Mouse (Mus musculus): ENCODE results near the gene Kdm1a. TPM values are rescaled to one million over a fixed set of nuclear protein-coding genes. Genes with fewer than 3 reads are reported as not detected.

Gene Kdm1a
- polyA plus RNA-seq, 1 experiment from 2014 or later: 35.4 TPM

- no peaks in the 10 kb centered on the region for H3K4me1 ChIP-seq (replicated peaks; ENCODE audit: control insufficient read depth, insufficient read depth, low read length)
- no peak overlapping the region for H3K4me3 ChIP-seq (ENCODE audit: low read depth, low read length)
- DNase-seq (ENCODE audit: low spot score) (no peak), ATAC-seq (replicated peaks; ENCODE audit: low FRiP score) (no peak)
- no peaks in the 10 kb centered on the region for H3K27me3 ChIP-seq (replicated peaks; ENCODE audit: control insufficient read depth, insufficient read depth, low read length)
- no peak overlapping the region for H3K9ac ChIP-seq (ENCODE audit: low read depth, low read length)
- H3K36me3 ChIP-seq (ENCODE audit: control insufficient read depth, insufficient read depth, low read length): no peaks in the 10 kb centered on the region
- H3K27ac ChIP-seq (ENCODE audit: low read depth, low read length): no peak overlapping the region
- no peaks in the 10 kb centered on the region for H3K9me3 ChIP-seq (ENCODE audit: control insufficient read depth, low read length)
- H3K4me2 ChIP-seq: no peak overlapping the region
- WGBS: 3% methylated on average over 1 of the region's 1 CpGs
Observed at GRCm38 (mm10) chr4:136621336-136621735, 18.8 kb upstream of the Kdm1a start.

GRCm38 (mm10) chr4:136613657-136614056 is 11.1 kb upstream of the Kdm1a start:
- Histone ChIP-seq H3K4me1 (replicated peaks; ENCODE audit: control insufficient read depth, insufficient read depth, low read length) (no peaks in the 10 kb centered on the region), H3K36me3 (ENCODE audit: control insufficient read depth, insufficient read depth, low read length) (no peaks in the 10 kb centered on the region), H3K4me3 (ENCODE audit: low read depth, low read length) (no peak overlapping the region), H3K4me2 (no peak overlapping the region), H3K9me3 (ENCODE audit: control insufficient read depth, low read length) (no peaks in the 10 kb centered on the region), H3K27ac (ENCODE audit: low read depth, low read length) (no peak overlapping the region), H3K27me3 (replicated peaks; ENCODE audit: control insufficient read depth, insufficient read depth, low read length) (no peaks in the 10 kb centered on the region), H3K9ac (ENCODE audit: low read depth, low read length) (no peak overlapping the region)
- ATAC-seq (replicated peaks; ENCODE audit: low FRiP score) (no peak), DNase-seq (ENCODE audit: low spot score) (no peak)
- 65% methylated on average over 7 of the region's 7 CpGs for WGBS

- no peak within 1 kb of the TSS for H3K9ac ChIP-seq (ENCODE audit: low read depth, low read length)
- H3K27me3 ChIP-seq (replicated peaks; ENCODE audit: control insufficient read depth, insufficient read depth, low read length): no peaks in the 10 kb centered on the region
- WGBS: 48% methylated on average over 4 of the region's 4 CpGs
- DNase-seq (ENCODE audit: low spot score) (no peak), ATAC-seq (replicated peaks; ENCODE audit: low FRiP score) (no peak)
- H3K4me3 ChIP-seq (ENCODE audit: low read depth, low read length): no peak within 1 kb of the TSS
- H3K27ac ChIP-seq (ENCODE audit: low read depth, low read length): no peak within 1 kb of the TSS
- no peak within 1 kb of the TSS for H3K4me2 ChIP-seq
- no peaks in the 10 kb centered on the region for H3K9me3 ChIP-seq (ENCODE audit: control insufficient read depth, low read length)
- H3K4me1 ChIP-seq (replicated peaks; ENCODE audit: control insufficient read depth, insufficient read depth, low read length): no peaks in the 10 kb centered on the region
- no peaks in the 10 kb centered on the region for H3K36me3 ChIP-seq (ENCODE audit: control insufficient read depth, insufficient read depth, low read length)
Observed at GRCm38 (mm10) chr4:136610387-136610856, 7.9 kb upstream of the Kdm1a start, which contains the start of gene Tex46. Gene Tex46, plus strand, starts transcription at chr4:136610437.

- DNase-seq (ENCODE audit: low spot score) (no peak), ATAC-seq (replicated peaks; ENCODE audit: low FRiP score) (no peak)
- WGBS: 86% methylated on average over 19 of the region's 19 CpGs
- Histone ChIP-seq H3K9ac (ENCODE audit: low read depth, low read length) (no peak overlapping the region), H3K36me3 (ENCODE audit: control insufficient read depth, insufficient read depth, low read length) (no peaks in the 10 kb centered on the region), H3K4me1 (replicated peaks; ENCODE audit: control insufficient read depth, insufficient read depth, low read length) (peaks cover 7% of the 10 kb centered on the region), H3K9me3 (ENCODE audit: control insufficient read depth, low read length) (no peaks in the 10 kb centered on the region), H3K4me2 (no peak overlapping the region), H3K27ac (ENCODE audit: low read depth, low read length) (no peak overlapping the region), H3K27me3 (replicated peaks; ENCODE audit: control insufficient read depth, insufficient read depth, low read length) (no peaks in the 10 kb centered on the region), H3K4me3 (ENCODE audit: low read depth, low read length) (no peak overlapping the region)
Observed at GRCm38 (mm10) chr4:136605756-136606485, 3.4 kb upstream of the Kdm1a start.

GRCm38 (mm10) chr4:136602018-136602554 is 437 bp downstream of the Kdm1a start:
- under 1% methylated on average over 61 of the region's 68 CpGs for WGBS
- peak overlapping the region; percentile 98 for H3K9ac ChIP-seq (ENCODE audit: low read depth, low read length)
- H3K36me3 ChIP-seq (ENCODE audit: control insufficient read depth, insufficient read depth, low read length): no peaks in the 10 kb centered on the region; the same call in 1 of the 2 replicates
- DNase-seq (ENCODE audit: low spot score) (peak; percentile 72), ATAC-seq (replicated peaks; ENCODE audit: low FRiP score) (peak; percentile 66)
- H3K4me3 ChIP-seq (ENCODE audit: low read depth, low read length): peak overlapping the region; percentile 99
- peak overlapping the region; percentile 81 for H3K4me2 ChIP-seq
- H3K27me3 ChIP-seq (replicated peaks; ENCODE audit: control insufficient read depth, insufficient read depth, low read length): no peaks in the 10 kb centered on the region
- H3K9me3 ChIP-seq (ENCODE audit: control insufficient read depth, low read length): no peaks in the 10 kb centered on the region
- H3K4me1 ChIP-seq (replicated peaks; ENCODE audit: control insufficient read depth, insufficient read depth, low read length): peaks cover 13% of the 10 kb centered on the region
- H3K27ac ChIP-seq (ENCODE audit: low read depth, low read length): peak overlapping the region; percentile 76

- peak overlapping the region; percentile 98 for H3K9ac ChIP-seq (ENCODE audit: low read depth, low read length)
- 3% methylated on average over 13 of the region's 13 CpGs for WGBS
- H3K4me2 ChIP-seq: peak overlapping the region; percentile 81
- H3K27ac ChIP-seq (ENCODE audit: low read depth, low read length): peak overlapping the region; percentile 76; the same call in 1 of the 2 replicates
- peak overlapping the region; percentile 99 for H3K4me3 ChIP-seq (ENCODE audit: low read depth, low read length)
- H3K4me1 ChIP-seq (replicated peaks; ENCODE audit: control insufficient read depth, insufficient read depth, low read length): peaks cover 13% of the 10 kb centered on the region
- DNase-seq (ENCODE audit: low spot score) (peak; percentile 47), ATAC-seq (replicated peaks; ENCODE audit: low FRiP score) (no peak)
- no peaks in the 10 kb centered on the region; the same call in 1 of the 2 replicates for H3K36me3 ChIP-seq (ENCODE audit: control insufficient read depth, insufficient read depth, low read length)
- H3K27me3 ChIP-seq (replicated peaks; ENCODE audit: control insufficient read depth, insufficient read depth, low read length): no peaks in the 10 kb centered on the region
- no peaks in the 10 kb centered on the region for H3K9me3 ChIP-seq (ENCODE audit: control insufficient read depth, low read length)
Observed at GRCm38 (mm10) chr4:136601476-136601875, 1.0 kb downstream of the Kdm1a start.

- H3K4me1 ChIP-seq (replicated peaks; ENCODE audit: control insufficient read depth, insufficient read depth, low read length): peaks cover 13% of the 10 kb centered on the region
- H3K36me3 ChIP-seq (ENCODE audit: control insufficient read depth, insufficient read depth, low read length): no peaks in the 10 kb centered on the region; the same call in 1 of the 2 replicates
- H3K27me3 ChIP-seq (replicated peaks; ENCODE audit: control insufficient read depth, insufficient read depth, low read length): no peaks in the 10 kb centered on the region
- no peak overlapping the region for H3K9ac ChIP-seq (ENCODE audit: low read depth, low read length)
- DNase-seq (ENCODE audit: low spot score) (no peak), ATAC-seq (replicated peaks; ENCODE audit: low FRiP score) (no peak)
- peak overlapping the region; percentile 81 for H3K4me2 ChIP-seq
- peak overlapping the region; percentile 99; the same call in 1 of the 2 replicates for H3K4me3 ChIP-seq (ENCODE audit: low read depth, low read length)
- no peaks in the 10 kb centered on the region for H3K9me3 ChIP-seq (ENCODE audit: control insufficient read depth, low read length)
- no peak overlapping the region for H3K27ac ChIP-seq (ENCODE audit: low read depth, low read length)
- 85% methylated on average over 2 of the region's 2 CpGs for WGBS
Observed at GRCm38 (mm10) chr4:136600536-136600935, 2.0 kb downstream of the Kdm1a start.

GRCm38 (mm10) chr4:136599869-136600268 is 2.7 kb downstream of the Kdm1a start:
- DNase-seq (ENCODE audit: low spot score) (no peak), ATAC-seq (replicated peaks; ENCODE audit: low FRiP score) (no peak)
- 91% methylated on average over 3 of the region's 3 CpGs for WGBS
- no peak overlapping the region for H3K4me3 ChIP-seq (ENCODE audit: low read depth, low read length)
- H3K4me2 ChIP-seq: no peak overlapping the region
- H3K36me3 ChIP-seq (ENCODE audit: control insufficient read depth, insufficient read depth, low read length): no peaks in the 10 kb centered on the region; the same call in 1 of the 2 replicates
- peaks cover 13% of the 10 kb centered on the region for H3K4me1 ChIP-seq (replicated peaks; ENCODE audit: control insufficient read depth, insufficient read depth, low read length)
- H3K27ac ChIP-seq (ENCODE audit: low read depth, low read length): no peak overlapping the region
- H3K27me3 ChIP-seq (replicated peaks; ENCODE audit: control insufficient read depth, insufficient read depth, low read length): no peaks in the 10 kb centered on the region
- H3K9ac ChIP-seq (ENCODE audit: low read depth, low read length): no peak overlapping the region
- no peaks in the 10 kb centered on the region for H3K9me3 ChIP-seq (ENCODE audit: control insufficient read depth, low read length)
